Mouse (Mus musculus) neural tube, embryonic 11.5 days (tissue): ENCODE results near the gene Csf2. TPM values are rescaled to one million over a fixed set of nuclear protein-coding genes. Genes with fewer than 3 reads are reported as not detected.

Experiments
- ATAC-seq: fragments of 200-750 bp; cut with Nextera tagmentation; 2 replicates; pipeline ENCODE4 v1.8.0; 2017; ENCODE audit warnings: moderate number of reproducible peaks, mild to moderate bottlenecking, moderate TSS enrichment, moderate library complexity; ENCODE audit not compliant: insufficient read depth, low FRiP score, low TSS enrichment
- DNase-seq: peaks from one replicate; pipeline ENCODE4 v3.0.0-alpha.2; 2015; ENCODE audit warnings: low spot score
- H3K27ac ChIP-seq: fragments of 300-500 bp; sonication (generic); 2 replicates; pipeline ENCODE4 v1.5.1; 2014; ENCODE audit warnings: low read depth, mild to moderate bottlenecking, low read length
- H3K27me3 ChIP-seq: fragments of 300-500 bp; sonication (generic); 2 replicates; pipeline ENCODE4 v1.6.1; 2014; ENCODE audit warnings: mild to moderate bottlenecking, low read length, mixed read lengths; ENCODE audit not compliant: control insufficient read depth, insufficient read depth
- H3K36me3 ChIP-seq: fragments of 300-500 bp; sonication (generic); 2 replicates; pipeline ENCODE4 v1.6.1; 2014; ENCODE audit warnings: mild to moderate bottlenecking, low read length, moderate library complexity, mixed read lengths; ENCODE audit not compliant: control insufficient read depth, insufficient read depth
- H3K4me1 ChIP-seq: fragments of 300-500 bp; sonication (generic); 2 replicates; pipeline ENCODE4 v1.6.1; 2014; ENCODE audit warnings: low read length, mixed read lengths; ENCODE audit not compliant: control insufficient read depth, insufficient read depth
- H3K4me2 ChIP-seq: fragments of 300-500 bp; sonication (generic); 2 replicates; pipeline ENCODE4 v1.6.1; 2014; ENCODE audit warnings: low read depth, mild to moderate bottlenecking, moderate library complexity
- H3K4me3 ChIP-seq: fragments of 300-500 bp; sonication (generic); 2 replicates; pipeline ENCODE4 v1.5.1; 2014; ENCODE audit warnings: low read depth, low read length
- H3K9ac ChIP-seq: fragments of 300-500 bp; sonication (generic); 2 replicates; pipeline ENCODE4 v1.6.1; 2014; ENCODE audit warnings: mild to moderate bottlenecking, low read length
- H3K9me3 ChIP-seq: fragments of 300-500 bp; sonication (generic); 2 replicates; pipeline ENCODE4 v1.6.1; 2016; ENCODE audit warnings: low read length; ENCODE audit not compliant: control insufficient read depth
- WGBS: fragments of 180-500 bp; shearing (Covaris S2); extraction: QIAGEN DNeasy Blood & Tissue Kit; methylation state at CpG from one replicate; pipeline ENCODE4 v1.1.7; 2014; 5-methylcytosine and 5-hydroxymethylcytosine counted together
- polyA plus RNA-seq: library from polyadenylated mRNA; unstranded; fragments of >200 nt; fragmentation: Nextera tagmentation; extraction: Ambion mirVana; gene quantifications from 2 replicates; pipeline ENCODE4 v1.2.1, GENCODE M21; 2014

The Csf2 gene
- polyA plus RNA-seq, 1 experiment from 2014 or later = not detected

GRCm38 (mm10) chr11:54204781-54205180 lies 44.7 kb downstream of the Csf2 start:
- 84% methylated on average over 2 of the region's 2 CpGs for WGBS
- Histone ChIP-seq H3K4me1 (no peaks in the 10 kb centered on the region), H3K4me3 (no peak overlapping the region), H3K27ac (no peak overlapping the region), H3K9ac (no peak overlapping the region), H3K36me3 (no peaks in the 10 kb centered on the region), H3K27me3 (no peaks in the 10 kb centered on the region), H3K9me3 (no peaks in the 10 kb centered on the region), H3K4me2 (no peak overlapping the region)
- no peak for DNase-seq
- ATAC-seq = no peak

DNA sequence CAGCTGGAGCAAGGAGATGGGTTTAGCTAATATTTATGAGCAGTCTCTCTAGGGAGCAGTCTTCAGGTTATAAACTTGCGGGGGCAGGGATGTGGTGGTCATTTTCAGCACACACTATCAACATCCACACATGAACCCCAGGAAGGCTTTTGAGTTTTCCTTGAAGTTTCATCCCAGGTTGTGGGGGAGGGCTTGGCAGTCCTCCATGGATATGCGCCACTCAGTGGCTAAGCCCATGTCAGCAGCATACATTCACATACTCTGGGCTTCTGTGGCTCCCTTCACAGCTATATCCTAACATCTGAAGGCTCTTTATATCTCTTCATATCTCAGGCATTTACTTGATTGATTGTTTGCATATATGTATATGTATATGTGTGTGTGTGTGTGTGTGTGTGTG lies 46.3 kb downstream of the Csf2 start:
- H3K9ac ChIP-seq = no peak overlapping the region
- H3K4me1 ChIP-seq = no peaks in the 10 kb centered on the region
- H3K27ac ChIP-seq = no peak overlapping the region
- ATAC-seq (no peak), DNase-seq (no peak)
- H3K4me2 ChIP-seq = no peak overlapping the region
- 74% methylated on average over 2 of the region's 2 CpGs for WGBS
- no peak overlapping the region for H3K4me3 ChIP-seq
- H3K36me3 ChIP-seq = no peaks in the 10 kb centered on the region
- no peaks in the 10 kb centered on the region for H3K9me3 ChIP-seq
- no peaks in the 10 kb centered on the region for H3K27me3 ChIP-seq

GRCm38 (mm10) chr11:54201881-54202685 lies 47.4 kb downstream of the Csf2 start:
- ATAC-seq = no peak
- Histone ChIP-seq H3K27ac (no peak overlapping the region), H3K9ac (no peak overlapping the region), H3K4me1 (no peaks in the 10 kb centered on the region), H3K4me3 (no peak overlapping the region), H3K36me3 (no peaks in the 10 kb centered on the region), H3K4me2 (no peak overlapping the region), H3K27me3 (no peaks in the 10 kb centered on the region), H3K9me3 (no peaks in the 10 kb centered on the region)
- 74% methylated on average over 3 of the region's 3 CpGs for WGBS
- DNase-seq = no peak

GRCm38 (mm10) chr11:54201287-54201773 lies 48.1 kb downstream of the Csf2 start:
- H3K9ac ChIP-seq = no peak overlapping the region
- no peaks in the 10 kb centered on the region for H3K36me3 ChIP-seq
- H3K4me2 ChIP-seq = no peak overlapping the region
- ATAC-seq = no peak
- no peak overlapping the region for H3K4me3 ChIP-seq
- WGBS = 89% methylated on average over 5 of the region's 5 CpGs
- DNase-seq = no peak
- H3K27ac ChIP-seq = no peak overlapping the region
- H3K27me3 ChIP-seq = no peaks in the 10 kb centered on the region
- no peaks in the 10 kb centered on the region for H3K9me3 ChIP-seq
- no peaks in the 10 kb centered on the region for H3K4me1 ChIP-seq

Other genes with a start within 250 kb of the Csf2 start
- gene Slc22a4, start 221.6 kb downstream of the Csf2 start, polyA plus RNA-seq = 0.72 and 1.2 TPM in 2 replicates
- gene Pdlim4, start 180.7 kb downstream of the Csf2 start, polyA plus RNA-seq = 59.7 and 65.1 TPM in 2 replicates
- 18.4 TPM in 2 replicates for gene P4ha2, start 149.6 kb downstream of the Csf2 start, polyA plus RNA-seq
- gene Il3, start 17.6 kb upstream of the Csf2 start, polyA plus RNA-seq = not detected in 2 replicates
- 16.6 and 17.7 TPM in 2 replicates for gene Acsl6, start 54.1 kb upstream of the Csf2 start, polyA plus RNA-seq
- gene Meikin, start 121.0 kb upstream of the Csf2 start, polyA plus RNA-seq = not detected in 2 replicates
- gene Fnip1, start 188.5 kb upstream of the Csf2 start, polyA plus RNA-seq = 12.9 and 13.8 TPM in 2 replicates